Mouse (Mus musculus): ENCODE data around the gene Fut2.

DNA sequence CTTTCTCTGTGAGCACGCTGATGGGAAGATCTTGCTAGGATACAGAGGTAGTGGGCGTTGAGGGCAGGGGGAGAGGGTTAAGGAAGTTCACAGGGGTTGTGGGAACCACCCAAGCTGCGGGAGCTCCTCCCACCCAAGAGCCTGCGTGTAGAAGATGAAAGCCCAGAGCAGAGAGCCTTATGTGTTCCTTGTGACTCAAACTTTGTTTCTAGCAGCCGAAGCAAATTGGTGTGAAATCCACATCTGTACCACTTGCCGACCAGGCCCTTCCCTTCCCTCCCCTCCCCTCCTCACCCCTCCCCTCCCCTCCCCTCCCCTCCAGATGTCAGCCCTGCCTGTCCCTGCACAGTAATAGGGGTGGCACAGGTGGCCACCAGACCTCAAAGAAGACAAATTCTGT, 28.9 kb upstream of the Fut2 start:
- TF ChIP-seq CTCF (IDR thresholded peaks at IDR 0.05) (no peak), EP300 (IDR thresholded peaks at IDR 0.05) (no peak)
